Mouse (Mus musculus) kidney, adult 9 months (tissue): Measurements from ENCODE around the gene Apba3.

Source experiments
- DNase-seq: peaks from one replicate; pipeline ENCODE4 v3.0.0; 2022

The Apba3 gene

DNA sequence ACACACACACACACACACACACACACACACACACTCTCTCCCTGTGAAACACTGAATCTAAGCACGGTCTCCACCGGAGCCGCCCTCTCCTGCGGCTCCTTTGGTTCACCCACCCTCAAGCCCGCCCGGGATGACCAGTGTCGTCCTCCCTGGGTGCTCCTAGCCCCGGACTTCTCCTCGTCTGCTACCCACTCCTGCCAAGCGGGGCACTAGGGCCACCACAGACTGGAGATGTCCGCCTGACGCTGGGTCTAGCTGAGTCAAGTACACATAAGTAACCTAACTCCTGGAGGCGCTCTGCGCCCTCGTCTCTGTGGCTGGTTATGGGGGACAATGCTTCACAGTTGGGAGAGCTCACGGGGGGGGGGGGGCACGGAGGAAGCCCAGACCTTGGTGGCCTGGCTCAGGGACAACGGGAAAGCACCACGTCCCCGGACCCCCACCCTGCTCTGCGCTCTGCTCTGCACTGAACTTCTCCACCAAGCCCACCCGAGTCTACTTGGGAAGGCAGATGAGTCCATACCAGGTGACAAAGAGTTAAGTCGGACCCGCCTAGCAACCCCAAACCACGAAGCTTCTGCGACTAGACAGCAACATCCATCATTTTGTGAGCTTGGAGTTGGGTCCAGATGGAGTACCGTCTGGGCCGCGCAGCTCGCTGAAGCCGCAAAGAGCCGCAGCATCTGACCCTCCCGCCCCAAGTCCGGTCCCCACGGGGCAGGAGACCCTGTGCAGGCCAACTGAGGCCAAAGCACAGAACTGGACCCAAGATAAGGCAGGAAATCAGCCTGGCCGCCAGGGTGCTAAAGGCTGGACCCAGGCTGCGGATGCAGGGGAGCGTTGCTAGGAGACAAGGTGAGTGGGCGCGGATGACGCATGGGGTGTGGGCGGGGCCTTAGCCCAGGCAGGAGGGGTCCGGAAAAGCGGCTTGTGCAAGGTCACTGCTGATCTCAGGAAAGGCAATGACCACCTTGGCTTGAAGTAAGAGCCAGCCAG is 14.0 kb upstream of the Apba3 start, which contains the start of gene Matk:
Matk (plus strand) TSS at position 512 of the 996 bp plus-strand sequence.
- no peak for DNase-seq

DNA sequence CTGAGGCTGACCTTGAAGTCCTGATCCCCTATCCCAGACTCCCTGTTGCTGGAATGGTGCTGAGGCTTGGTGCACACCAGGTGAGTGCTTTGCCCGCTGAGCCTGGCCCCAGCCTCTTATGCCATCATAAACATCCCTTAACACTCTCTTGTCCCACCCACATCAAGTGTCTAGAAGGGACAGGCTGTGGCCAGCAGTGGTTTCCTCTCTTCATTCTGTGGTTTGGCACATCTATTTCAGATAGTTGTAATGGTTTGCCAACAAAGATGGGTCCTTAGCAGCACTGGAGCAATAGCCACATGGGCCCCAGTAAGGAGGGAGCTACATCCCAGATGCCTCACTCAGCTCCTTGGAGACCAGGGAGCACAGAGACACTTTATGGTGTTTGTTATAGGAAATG is 11.9 kb upstream of the Apba3 start:
- DNase-seq = no peak

DNA sequence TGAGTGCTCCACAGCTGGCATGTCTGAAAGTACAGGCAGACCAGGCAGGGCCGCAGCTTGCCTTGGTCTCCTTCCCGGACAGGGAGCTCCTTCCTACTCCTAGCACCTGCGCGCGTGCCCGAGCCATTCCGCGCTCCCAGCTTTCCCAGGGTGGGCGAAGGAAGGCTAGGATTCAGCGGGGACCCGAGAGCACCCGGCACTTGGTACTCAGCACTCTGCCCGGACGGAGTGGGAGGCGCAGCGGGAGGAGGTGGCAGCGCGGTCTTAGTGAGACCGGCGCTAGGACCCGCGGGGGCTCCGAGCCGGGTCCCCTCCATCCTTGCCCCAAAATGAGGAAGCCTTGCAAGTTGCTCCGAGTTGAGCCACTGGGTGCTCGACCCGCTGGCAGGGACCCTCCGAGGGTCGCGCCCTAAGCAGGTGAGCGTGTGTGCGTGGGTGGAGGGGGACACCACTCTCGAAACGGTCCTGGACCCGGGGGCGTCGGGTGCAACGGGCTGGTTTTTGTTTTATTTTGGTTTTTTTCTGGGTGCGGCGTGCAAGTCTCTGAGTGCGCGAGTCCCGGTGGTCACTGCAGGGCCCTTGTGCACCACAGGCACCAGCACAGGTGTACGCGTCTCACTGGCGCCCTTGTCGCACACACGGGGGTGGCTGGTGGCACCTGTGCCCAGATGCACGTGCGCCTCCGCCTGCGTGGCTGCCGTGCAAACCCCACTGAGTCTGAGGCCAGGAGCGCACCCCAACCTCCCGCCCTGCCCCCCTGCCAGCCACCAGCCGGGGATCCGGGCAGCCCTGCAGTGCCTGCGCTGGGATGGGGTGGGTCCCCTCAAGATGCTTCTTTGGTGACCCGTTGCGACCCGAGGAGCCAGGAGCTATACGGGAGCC is 9.4 kb upstream of the Apba3 start:
- no peak for DNase-seq

DNA sequence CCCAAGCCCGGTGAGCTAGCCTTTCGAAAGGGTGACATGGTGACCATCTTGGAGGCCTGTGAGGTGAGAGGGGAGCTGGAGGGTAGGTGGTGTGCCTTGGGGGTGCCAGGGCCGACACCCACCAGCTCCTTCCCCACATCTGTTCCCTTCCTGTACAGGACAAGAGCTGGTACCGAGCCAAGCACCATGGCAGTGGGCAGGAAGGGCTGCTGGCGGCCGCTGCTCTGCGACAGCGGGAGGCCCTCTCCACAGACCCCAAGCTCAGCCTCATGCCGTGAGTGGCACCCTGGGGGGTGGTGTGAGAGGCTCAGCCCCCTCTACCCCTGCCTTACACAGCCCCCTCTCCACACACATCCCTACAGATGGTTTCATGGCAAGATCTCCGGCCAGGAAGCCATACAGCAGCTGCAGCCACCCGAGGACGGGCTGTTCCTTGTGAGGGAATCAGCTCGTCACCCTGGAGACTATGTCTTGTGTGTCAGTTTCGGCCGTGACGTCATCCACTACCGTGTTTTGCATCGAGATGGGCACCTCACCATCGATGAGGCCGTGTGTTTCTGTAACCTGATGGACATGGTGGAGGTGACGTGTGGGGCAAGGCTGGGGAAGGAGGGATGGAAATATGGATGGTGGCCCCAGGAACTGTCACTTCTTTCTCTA is 7.4 kb upstream of the Apba3 start:
- no peak for DNase-seq

DNA sequence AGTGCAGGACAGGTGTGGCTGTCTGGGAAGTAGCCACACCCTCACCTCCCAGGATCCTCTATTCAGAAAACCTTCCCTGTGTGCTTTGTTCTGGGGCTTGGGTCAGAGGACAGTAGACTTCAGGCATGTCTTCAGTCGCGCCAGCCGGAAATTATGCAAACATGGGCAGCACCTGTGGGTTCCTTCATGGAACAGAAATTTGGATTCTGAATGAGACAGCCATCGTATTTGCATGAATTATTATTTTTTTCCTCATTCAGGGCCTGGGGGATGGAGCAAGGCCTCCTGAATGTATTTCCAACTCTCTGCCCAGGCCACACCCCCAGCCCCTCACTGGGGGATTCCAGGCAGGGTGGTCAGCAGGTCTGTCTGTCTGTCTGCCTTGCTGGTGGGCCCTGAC is 5.7 kb upstream of the Apba3 start:
- no peak for DNase-seq

DNA sequence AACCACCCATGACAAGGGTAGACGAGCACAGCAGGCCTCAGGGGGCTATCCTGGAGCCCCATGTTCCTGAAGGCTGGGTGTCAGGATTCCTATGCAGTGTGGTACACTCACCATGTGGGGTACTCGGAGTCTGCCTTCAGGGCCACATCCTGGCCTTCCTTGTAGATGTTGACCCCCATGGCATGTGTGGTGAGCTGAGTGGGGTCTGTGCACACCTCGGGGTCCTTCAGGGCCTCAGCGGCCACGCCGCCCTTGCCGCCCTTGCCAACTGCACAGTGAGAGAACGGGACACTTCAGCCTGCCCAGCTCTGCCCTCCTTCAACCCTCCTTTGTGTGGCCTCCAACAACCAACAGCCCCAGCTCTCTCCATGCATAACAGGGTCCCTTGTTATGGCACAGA is 1.2 kb upstream of the Apba3 start:
- DNase-seq = no peak

DNA sequence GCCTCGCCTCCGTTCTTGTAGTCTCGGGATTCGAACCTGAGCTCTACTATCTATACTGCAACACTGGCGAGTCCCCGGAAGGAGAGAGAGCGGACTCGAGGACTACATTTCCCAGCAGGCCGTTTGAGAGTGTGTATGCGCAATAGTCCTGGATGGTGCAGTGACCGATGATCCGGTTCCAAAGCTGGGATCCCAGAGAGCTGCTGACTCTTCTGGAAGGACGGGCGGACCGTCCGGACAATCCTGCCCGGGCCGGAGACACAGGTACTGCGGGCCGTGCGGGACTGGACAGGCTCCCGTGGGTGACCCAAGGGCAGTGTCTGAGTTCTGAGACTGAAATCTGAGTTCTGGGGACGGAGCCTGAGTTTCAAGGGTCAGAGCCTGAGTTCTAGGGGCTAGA is 1.3 kb downstream of the Apba3 start:
- DNase-seq = peak; percentile 96

DNA sequence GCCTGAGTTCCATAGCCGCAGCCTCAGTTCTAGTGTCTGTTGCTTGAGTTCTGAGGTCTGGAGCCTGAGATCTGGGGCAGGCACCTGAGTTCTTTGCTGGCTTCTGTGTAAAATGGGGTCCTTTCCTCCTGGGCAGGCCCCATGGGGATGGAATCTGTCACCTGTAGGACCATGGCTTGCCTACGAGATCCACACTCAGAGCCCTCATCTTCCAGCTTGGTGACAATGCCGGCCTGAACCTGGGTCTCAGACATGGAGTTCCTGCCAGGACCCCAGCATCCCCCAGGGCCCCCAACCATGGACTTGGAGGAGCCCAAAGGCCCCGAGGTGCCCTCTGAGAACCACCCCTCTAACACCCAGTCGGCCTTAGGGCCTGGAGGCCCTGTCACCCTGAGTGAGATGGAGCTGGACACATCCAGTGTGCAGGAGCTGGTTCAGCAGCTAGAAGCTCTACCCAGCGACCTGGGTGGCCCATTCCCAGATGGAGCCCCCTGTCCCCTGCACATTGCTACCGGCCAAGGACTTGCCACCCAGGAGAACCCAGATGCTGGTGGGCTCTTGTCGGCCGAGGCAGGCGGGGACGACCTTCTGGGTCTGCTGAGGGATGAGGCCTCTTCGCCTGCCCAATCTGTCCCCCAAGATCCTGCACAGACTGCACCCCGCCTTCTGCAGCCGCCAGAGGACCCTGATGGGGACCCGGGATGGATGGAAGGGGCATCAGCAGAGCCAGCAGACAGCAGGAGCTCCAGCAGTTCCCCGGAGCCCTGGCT is 2.1 kb downstream of the Apba3 start:
- DNase-seq = no peak

DNA sequence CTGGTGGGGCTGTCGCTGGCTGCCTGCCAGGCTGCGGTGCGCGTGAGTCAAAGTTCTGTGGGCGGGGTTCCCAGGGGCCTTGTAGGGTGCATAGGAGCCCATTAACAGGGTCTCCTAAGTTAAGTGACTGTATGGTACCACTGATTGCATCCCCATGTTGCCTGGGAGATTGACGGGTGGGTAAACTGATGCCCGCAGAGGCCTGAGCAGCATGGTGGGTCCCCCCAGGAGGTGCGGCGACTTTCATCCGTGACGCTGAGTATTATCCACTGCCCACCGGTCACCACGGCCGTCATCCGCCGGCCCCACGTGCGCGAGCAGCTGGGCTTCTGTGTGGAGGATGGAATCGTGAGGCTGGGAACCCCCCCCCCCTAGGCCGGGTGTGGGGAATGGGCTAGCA is 5.6 kb downstream of the Apba3 start:
- no peak for DNase-seq

DNA sequence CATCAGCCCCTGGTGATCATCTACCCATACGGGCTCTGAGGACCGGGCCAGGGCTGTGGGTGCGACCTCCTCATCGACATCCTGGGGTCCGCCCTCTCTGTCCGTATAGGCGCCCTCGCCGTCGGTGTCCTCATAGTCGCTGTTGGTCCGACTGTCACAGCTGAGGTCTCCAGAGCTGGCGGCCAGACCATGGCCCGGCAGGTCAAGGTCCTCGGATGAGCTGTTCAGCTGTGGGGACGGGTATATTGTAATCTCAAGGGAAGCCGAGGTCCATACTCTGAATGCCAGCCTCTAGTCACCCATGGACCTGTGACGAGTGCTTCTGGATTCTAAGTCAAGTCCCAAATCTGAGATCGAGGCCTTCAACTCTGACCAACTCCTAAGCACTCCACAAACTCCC is 7.1 kb downstream of the Apba3 start:
- DNase-seq = no peak

DNA sequence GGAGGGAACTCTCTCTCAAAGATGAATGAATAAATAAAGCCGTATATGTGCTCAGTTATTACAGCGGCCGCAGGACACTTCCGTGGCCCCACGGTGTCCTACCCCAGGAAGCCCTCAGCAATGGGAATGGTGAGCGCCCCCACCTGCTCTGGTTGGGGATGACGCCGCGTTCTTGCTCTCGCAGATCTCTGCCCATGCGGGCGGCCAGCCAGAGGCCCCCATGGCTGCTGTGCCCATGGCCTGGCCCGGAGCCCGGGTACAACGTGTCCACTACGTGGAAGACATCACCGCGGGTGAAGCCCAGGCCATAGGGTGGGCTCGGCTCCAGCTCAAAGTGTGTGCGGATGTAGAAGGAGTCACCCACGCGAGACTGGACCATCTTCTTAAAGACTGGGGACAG is 10.9 kb downstream of the Apba3 start:
- DNase-seq = no peak

DNA sequence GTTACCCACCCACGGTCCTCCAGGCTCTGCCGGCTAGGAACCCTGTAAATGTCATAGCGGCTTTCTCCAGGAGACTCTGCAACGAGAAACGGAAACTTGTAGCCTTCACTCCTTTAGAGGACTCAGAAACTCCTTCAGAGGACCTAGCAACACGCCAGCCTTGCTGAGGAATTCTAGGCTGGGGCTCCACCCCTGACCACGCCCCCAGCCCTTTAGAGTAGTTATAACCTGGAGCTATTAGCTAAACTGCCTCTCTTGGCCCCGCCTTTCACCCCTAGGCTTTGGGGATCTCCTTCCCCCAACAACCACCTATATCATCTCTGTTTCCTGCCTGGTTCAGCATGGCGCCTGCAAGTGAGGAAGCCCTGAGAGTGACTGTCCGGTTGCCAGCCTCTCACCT is 12.7 kb downstream of the Apba3 start:
- no peak for DNase-seq

DNA sequence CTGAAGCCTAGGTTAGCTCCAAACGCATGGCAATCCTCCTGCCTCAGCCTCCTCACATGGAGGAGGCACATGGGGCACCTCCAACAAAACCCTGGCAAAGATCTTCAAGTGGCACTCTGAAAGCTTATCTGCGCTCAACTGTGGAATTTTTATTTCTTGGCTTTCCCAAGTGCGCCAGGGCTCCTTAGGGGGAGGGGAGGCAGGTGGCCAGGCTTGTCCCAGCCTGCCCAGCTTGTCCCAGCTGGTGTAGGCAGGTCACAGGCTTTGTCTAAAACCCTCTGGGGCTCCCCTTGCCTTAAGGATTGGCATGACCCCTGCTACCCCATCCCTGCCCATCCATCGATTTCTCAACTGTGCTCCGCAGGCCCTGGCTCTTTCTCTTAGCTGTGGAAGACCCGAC is 17.4 kb downstream of the Apba3 start:
- DNase-seq = peak; percentile 50

DNA sequence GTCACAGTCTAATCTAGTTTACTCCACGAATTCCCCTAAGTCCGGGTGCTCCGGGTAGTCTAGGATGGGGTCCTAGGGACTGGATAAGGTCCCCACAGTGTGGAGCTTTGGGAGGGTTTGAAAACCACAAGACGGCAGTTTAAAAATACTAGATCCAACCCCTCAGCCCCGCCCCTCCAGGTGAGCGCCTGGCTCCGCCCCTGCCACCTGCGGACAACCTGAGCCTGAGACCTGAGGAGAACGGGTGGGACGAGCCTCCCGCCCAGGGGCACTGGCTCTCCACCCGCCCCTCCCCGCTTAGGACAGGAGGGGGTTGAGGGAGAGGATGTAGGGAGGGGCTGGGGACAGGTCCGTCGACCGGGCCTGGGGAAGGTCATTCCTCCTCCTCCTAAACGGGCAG is 18.0 kb downstream of the Apba3 start:
- DNase-seq = peak; percentile 77

DNA sequence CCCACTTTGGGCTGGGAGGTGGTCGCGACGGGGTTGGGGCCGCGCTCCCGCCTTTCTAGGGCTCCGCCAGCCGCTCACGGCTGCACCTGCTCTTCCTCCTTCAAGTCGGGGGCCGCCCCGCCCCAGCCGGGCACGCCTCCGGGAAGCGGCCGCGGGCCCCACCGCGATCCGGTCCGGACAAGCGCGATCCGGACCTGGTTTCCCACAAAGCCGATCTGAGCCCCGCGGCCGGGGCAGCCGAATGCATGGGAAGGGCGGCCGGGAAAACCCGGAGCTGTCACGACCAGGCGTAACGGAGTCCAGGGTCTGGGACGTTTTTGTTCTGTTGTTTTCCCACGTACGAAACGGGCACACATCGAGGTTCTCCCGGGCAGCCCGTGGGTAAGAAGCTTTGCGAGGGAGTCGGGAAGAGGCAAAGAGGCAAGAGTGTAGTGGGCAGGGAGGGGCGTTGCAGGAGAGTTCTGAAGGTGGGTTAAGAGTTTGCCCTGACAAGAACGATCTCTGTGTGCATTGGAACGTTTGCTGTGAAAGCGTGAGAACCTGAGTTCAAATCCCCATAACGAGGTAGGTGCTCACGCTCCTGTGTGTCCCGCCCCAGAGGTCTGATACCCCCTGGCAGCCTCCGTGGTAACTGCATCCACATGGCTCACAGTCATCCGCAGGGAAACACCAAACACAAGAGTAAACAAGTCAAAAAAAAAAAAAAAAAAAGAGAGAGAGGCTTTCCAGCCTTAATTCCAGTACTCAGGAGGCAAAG is 19.1 kb downstream of the Apba3 start:
- DNase-seq = peak; percentile 89

DNA sequence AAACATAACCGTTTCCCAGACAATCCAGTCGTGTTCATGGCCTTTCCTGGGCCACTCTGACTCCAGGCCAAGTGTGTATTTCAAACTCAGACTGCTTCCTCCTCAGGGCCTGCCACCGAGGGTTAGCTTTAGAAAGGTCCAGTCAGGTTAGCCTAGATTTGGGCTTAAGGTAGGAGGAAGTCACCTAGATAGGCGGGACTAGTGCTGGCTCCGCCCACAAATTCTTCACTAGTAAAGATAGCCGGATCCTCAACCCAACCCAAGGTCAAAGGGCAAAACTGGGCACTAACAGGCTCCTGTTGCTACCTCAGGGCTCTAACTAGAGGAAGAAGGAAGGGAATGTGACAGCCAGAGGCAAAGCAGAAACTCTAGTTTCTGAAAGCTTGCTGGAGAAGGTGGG is 19.8 kb downstream of the Apba3 start:
- peak; percentile 81 for DNase-seq

DNA sequence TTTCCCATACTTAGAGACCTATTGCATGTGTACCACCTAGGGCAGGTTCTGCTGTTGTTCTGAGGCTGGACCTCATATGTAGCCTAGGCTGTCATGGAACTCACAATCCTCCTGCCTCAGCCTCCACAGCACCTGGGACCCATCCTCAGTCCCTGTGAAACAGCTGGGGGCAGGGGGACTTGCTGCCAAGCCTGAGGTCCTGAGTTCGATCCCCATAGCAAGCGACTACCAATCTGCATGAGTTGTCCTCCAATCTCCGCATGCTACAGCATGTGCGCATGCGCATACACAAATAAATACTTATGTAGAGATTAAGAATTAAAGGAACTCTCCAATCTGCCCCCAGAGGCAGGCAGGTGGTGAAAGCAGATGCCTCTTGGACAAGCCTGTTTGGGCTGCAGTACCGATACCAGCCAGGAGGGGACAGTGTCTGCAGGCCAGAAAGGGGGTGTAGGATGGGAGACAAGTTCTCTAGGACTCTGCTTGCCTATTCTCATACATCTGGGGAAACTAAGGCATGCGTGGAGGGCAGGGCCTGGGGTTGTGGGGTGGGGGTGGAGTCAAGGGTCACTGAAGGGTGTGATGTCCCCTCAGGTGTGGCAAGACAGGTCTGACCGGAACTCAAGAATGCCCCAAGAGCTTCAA is 20.9 kb downstream of the Apba3 start:
- DNase-seq = peak; percentile 66

DNA sequence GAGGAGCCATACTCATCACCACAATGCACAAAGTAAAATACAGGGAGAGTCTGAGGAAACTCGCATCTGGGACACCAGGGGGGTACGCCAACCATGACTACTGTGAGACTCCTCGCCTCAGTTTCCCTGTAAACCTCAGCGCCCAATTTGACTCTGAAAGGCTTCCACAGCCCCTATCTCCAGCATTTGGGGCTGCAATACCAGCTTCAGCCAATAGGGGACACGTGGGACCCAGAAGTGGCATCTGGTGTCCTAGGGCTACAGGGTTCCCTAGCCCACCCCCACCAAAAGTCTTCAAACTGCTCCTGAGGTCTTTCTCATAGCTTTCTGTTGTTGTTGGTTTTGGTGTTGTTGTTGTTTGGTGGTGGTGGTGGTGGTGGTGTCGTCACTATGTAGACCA is 21.8 kb downstream of the Apba3 start:
- no peak for DNase-seq

DNA sequence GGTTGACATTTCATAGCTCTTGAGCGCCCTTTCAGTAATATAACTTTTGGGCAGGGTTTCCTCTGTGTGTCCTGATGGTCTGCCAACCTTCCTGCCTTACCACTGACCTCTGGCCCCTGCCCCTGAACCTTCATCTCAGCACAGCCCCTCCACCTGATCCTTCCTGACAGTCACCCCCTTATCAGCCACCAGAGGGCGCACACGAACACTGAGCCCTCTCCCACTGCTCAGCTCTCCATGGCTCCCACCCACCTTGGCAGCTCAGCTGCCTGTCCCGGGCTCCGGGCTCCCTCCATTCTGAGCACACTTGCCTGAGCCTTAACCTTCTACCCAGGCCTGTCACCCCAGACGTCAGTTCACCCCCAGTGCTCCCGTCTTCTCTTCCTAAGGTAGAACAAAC is 22.5 kb downstream of the Apba3 start:
- peak; percentile 71 for DNase-seq

DNA sequence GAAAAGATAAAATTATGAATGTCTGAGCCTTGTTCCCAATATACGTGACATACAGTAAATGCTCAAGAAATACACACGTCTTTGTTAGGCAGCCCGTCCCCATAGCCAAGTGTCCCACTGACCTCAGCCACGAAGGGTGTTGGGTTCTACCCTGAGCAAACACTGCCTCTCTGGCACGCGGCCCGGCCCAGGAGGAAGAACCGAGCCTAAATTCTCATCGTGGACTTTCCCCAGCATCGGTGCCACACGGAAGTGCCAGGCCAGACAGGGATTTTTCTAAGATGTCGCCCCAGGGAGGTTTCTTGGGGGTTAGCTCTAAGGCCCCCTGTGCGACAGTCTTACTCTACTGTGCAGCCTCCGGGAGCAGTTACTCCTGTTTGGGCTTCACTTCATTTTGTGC is 23.1 kb downstream of the Apba3 start:
- peak; percentile 62 for DNase-seq
